Mouse (Mus musculus) adrenal gland, adult (tissue): ENCODE results near the gene Agbl3.

Experiments
- DNase-seq, 2 experiments: peaks; one replicate each; pipeline ENCODE4 v3.0.0; 2022 to 2023; ENCODE audit warnings: low spot score in 1 of 2; ENCODE audit not compliant: inconsistent age in 2 of 2

The Agbl3 gene

GRCm38 (mm10) chr6:34871929-34872328 lies 91.7 kb downstream of the Agbl3 start:
- no peak for DNase-seq

- peak in 1 of 2 experiments; percentile 25 for DNase-seq
Measured at GRCm38 (mm10) chr6:34872871-34873270, 92.6 kb downstream of the Agbl3 start.

GRCm38 (mm10) chr6:34874101-34874921 lies 94.1 kb downstream of the Agbl3 start:
- peak; percentile 69 to 78 for DNase-seq

GRCm38 (mm10) chr6:34875268-34875761 lies 95.1 kb downstream of the Agbl3 start:
- DNase-seq, result peak in 1 of 2 experiments; percentile 64

GRCm38 (mm10) chr6:34875966-34876834 lies 96.0 kb downstream of the Agbl3 start:
- peak in 1 of 2 experiments; percentile 42 for DNase-seq

- peak in 1 of 2 experiments; percentile 44 for DNase-seq
Measured at GRCm38 (mm10) chr6:34876835-34877156, 96.6 kb downstream of the Agbl3 start.

- peak; percentile 97 for DNase-seq
Measured at GRCm38 (mm10) chr6:34877509-34878321, 97.5 kb downstream of the Agbl3 start, which contains the start of gene Cyren. Gene Cyren (minus strand): TSS chr6:34878060.

- DNase-seq, result peak in 1 of 2 experiments; percentile 25
Measured at GRCm38 (mm10) chr6:34879101-34879740, 99.0 kb downstream of the Agbl3 start.

GRCm38 (mm10) chr6:34879911-34880475 lies 99.8 kb downstream of the Agbl3 start:
- peak; percentile 61 to 82 for DNase-seq

GRCm38 (mm10) chr6:34884724-34885123 lies 104.5 kb downstream of the Agbl3 start:
- DNase-seq, result no peak

GRCm38 (mm10) chr6:34887131-34887850 lies 107.1 kb downstream of the Agbl3 start:
- no peak for DNase-seq

- no peak for DNase-seq
Measured at GRCm38 (mm10) chr6:34889185-34889584, 109.0 kb downstream of the Agbl3 start.

GRCm38 (mm10) chr6:34895569-34895968 lies 115.3 kb downstream of the Agbl3 start:
- no peak for DNase-seq

GRCm38 (mm10) chr6:34896168-34896780 lies 116.0 kb downstream of the Agbl3 start:
- no peak for DNase-seq

GRCm38 (mm10) chr6:34899127-34899526 lies 118.9 kb downstream of the Agbl3 start:
- DNase-seq, result peak; percentile 46 to 66

GRCm38 (mm10) chr6:34900990-34901389 lies 120.8 kb downstream of the Agbl3 start:
- DNase-seq, result no peak

GRCm38 (mm10) chr6:34901911-34902444 lies 121.7 kb downstream of the Agbl3 start:
- peak in 1 of 2 experiments; percentile 48 for DNase-seq

- DNase-seq, result no peak
Measured at GRCm38 (mm10) chr6:34902578-34902977, 122.3 kb downstream of the Agbl3 start.

- DNase-seq, result no peak
Measured at GRCm38 (mm10) chr6:34903441-34903840, 123.2 kb downstream of the Agbl3 start.
